Mouse (Mus musculus) bone marrow macrophage, adult 2 months (primary cell): ENCODE results near the gene Dmpk.
A peak's percentile ranks its signal among the peaks of the same experiment; 100 is the strongest.

Experiments
- CTCF ChIP-seq: IDR thresholded peaks from 2 replicates; pipeline ENCODE4 v1.5.1; 2012; ENCODE audit warnings: low read depth, mild to moderate bottlenecking, low read length, moderate library complexity
- POLR2A ChIP-seq: IDR thresholded peaks from 2 replicates; pipeline ENCODE4 v1.6.1; 2012; ENCODE audit warnings: mild to moderate bottlenecking, low read depth, low read length, borderline replicate concordance

GRCm38 (mm10) chr7:19054047-19054776 lies 29.4 kb upstream of the Dmpk start, which contains the start of gene Rsph6a:
- peak; percentile 20; the same call in 1 of the 2 replicates for TF ChIP-seq CTCF
- no peak for TF ChIP-seq POLR2A
